15 mouse cellular contexts compared by ENCODE assay signal in the genomic region with DNA sequence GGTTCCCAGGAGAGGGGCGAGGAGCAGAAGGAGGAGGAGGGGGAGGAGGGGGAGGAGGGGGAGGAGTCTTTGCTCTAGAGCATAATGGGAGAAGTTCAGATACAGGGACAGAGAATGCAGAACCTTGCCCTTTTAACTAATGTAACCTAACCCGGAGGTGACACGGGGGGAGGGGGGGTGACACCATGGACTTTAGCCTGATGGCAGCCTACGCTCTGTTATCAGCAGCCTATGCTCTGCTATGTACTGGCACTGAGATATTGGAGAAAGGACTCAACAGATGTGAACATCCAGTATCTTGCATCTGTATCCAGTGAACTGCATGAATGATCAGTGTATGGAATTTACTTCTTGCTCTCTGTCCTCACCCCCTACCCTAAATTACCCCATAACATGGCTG.
DNase-seq lines count a peak whose midpoint lies in the region; ATAC-seq lines count a peak whose summit lies in the region.
"Had no signal": no experiment of that assay in that cellular context is flagged by ENCODE, and none has a peak within 500 bp of the region (broad histone marks: within the 10 kb centered on the region; RNA-seq: fewer than 3 reads in every experiment).

No protein-coding gene starts in this region.

- H3K36me3 ChIP-seq in heart, embryonic 10.5 days, result no peaks in the 10 kb centered on the region
- H3K36me3 ChIP-seq in midbrain, embryonic 13.5 days, result no peaks in the 10 kb centered on the region
- H3K36me3 ChIP-seq in midbrain, embryonic 11.5 days (ENCODE audit: control insufficient read depth, insufficient read depth, low read length), result no peaks in the 10 kb centered on the region
- H3K36me3 ChIP-seq in limb, embryonic 10.5 days, result no peaks in the 10 kb centered on the region
- H3K36me3 ChIP-seq: G1E; hindbrain, embryonic 10.5 days had no signal

- no peak overlapping the region for H3K4me2 ChIP-seq in midbrain, embryonic 13.5 days (replicated peaks)
- no peak overlapping the region for H3K4me2 ChIP-seq in midbrain, embryonic 11.5 days

- H3K4me3 ChIP-seq in heart, embryonic 10.5 days, result no peak overlapping the region
- no peak overlapping the region for H3K4me3 ChIP-seq in midbrain, embryonic 13.5 days (replicated peaks)
- no peak overlapping the region for H3K4me3 ChIP-seq in midbrain, embryonic 11.5 days (ENCODE audit: low read depth, low read length)
- H3K4me3 ChIP-seq in limb, embryonic 10.5 days, result no peak overlapping the region
- H3K4me3 ChIP-seq: hindbrain, embryonic 10.5 days; layer of hippocampus, adult 2 months; left cerebral cortex, adult 2 months had no signal

- H3K4me1 ChIP-seq in heart, embryonic 10.5 days, result peaks cover 13% of the 10 kb centered on the region
- no peaks in the 10 kb centered on the region for H3K4me1 ChIP-seq in midbrain, embryonic 13.5 days (replicated peaks)
- no peaks in the 10 kb centered on the region for H3K4me1 ChIP-seq in midbrain, embryonic 11.5 days (ENCODE audit: control insufficient read depth, insufficient read depth, low read length)
- H3K4me1 ChIP-seq in limb, embryonic 10.5 days, result 0 out of 2 replicates have a peak, but pooled peaks cover 4% of the 10 kb centered on the region

- no peak for DNase-seq in heart, embryonic 10.5 days (ENCODE audit: low spot score)
- DNase-seq in heart, adult 18-20 months, result no peak
- no peak for DNase-seq in midbrain, embryonic 11.5 days (ENCODE audit: low spot score, missing footprints)
- DNase-seq in limb, embryonic 10.5 days (ENCODE audit: low spot score), result peak; percentile 23
- no peak for DNase-seq in MN1 (ENCODE audit: low spot score)
- no peak for DNase-seq in left cerebral cortex, postnatal 36 days (ENCODE audit: low spot score in 2 of 2)
- DNase-seq: cerebellum, adult 18-20 months; forebrain, postnatal 0 days; gastrocnemius, postnatal 14 days had no signal

- H3K27ac ChIP-seq in heart, embryonic 10.5 days, result peak overlapping the region; percentile 36; the same call in 1 of the 2 replicates
- no peak overlapping the region for H3K27ac ChIP-seq in midbrain, embryonic 13.5 days
- no peak overlapping the region for H3K27ac ChIP-seq in midbrain, embryonic 11.5 days (ENCODE audit: low read depth, low read length)
- no peak overlapping the region for H3K27ac ChIP-seq in limb, embryonic 10.5 days
- H3K27ac ChIP-seq: hindbrain, embryonic 10.5 days; layer of hippocampus, adult 2 months; left cerebral cortex, adult 2 months had no signal

- ATAC-seq in midbrain, embryonic 13.5 days, result peak; percentile 34; the same call in 1 of the 2 replicates
- no peak for ATAC-seq in midbrain, embryonic 11.5 days (ENCODE audit: low FRiP score)
- peak; percentile 68 for ATAC-seq in megakaryocyte progenitor cell, adult 5-6 weeks (replicated peaks; ENCODE audit: poor library complexity)

- no peaks in the 10 kb centered on the region for H3K9me3 ChIP-seq in heart, embryonic 10.5 days
- no peaks in the 10 kb centered on the region for H3K9me3 ChIP-seq in midbrain, embryonic 13.5 days
- no peaks in the 10 kb centered on the region for H3K9me3 ChIP-seq in midbrain, embryonic 11.5 days (ENCODE audit: control insufficient read depth, low read length)
- H3K9me3 ChIP-seq in limb, embryonic 10.5 days (replicated peaks), result no peaks in the 10 kb centered on the region
- H3K9me3 ChIP-seq: G1E; hindbrain, embryonic 10.5 days had no signal

- WGBS in heart, embryonic 10.5 days, result 36% methylated on average over 4 of the region's 4 CpGs
- 65% methylated on average over 4 of the region's 4 CpGs for WGBS in midbrain, embryonic 13.5 days
- 75% methylated on average over 4 of the region's 4 CpGs for WGBS in midbrain, embryonic 11.5 days
- WGBS in limb, embryonic 10.5 days, result 74% methylated on average over 4 of the region's 4 CpGs

- intact Hi-C loops in left cerebral cortex, postnatal 36 days (cut with DNase I), result no loop called here

- H3K9ac ChIP-seq in midbrain, embryonic 13.5 days (replicated peaks), result no peak overlapping the region
- H3K9ac ChIP-seq in midbrain, embryonic 11.5 days (ENCODE audit: low read length), result no peak overlapping the region
- H3K9ac ChIP-seq: forebrain, postnatal 0 days had no signal

- no peaks in the 10 kb centered on the region for H3K27me3 ChIP-seq in heart, embryonic 10.5 days (ENCODE audit: insufficient read depth, poor library complexity, severe bottlenecking)
- H3K27me3 ChIP-seq in midbrain, embryonic 13.5 days, result no peaks in the 10 kb centered on the region
- H3K27me3 ChIP-seq in midbrain, embryonic 11.5 days (ENCODE audit: control insufficient read depth, insufficient read depth, low read length), result no peaks in the 10 kb centered on the region
- H3K27me3 ChIP-seq in limb, embryonic 10.5 days (ENCODE audit: low read depth, poor library complexity, severe bottlenecking), result no peaks in the 10 kb centered on the region
